Mouse (Mus musculus): ENCODE measurements around the gene Lgr5.

The Lgr5 gene

GRCm38 (mm10) chr10:115571734-115572440 is 15.7 kb downstream of the Lgr5 start:
- in situ Hi-C loops (cut with MboI, MseI), result no loop called here

- in situ Hi-C loops (cut with MboI, MseI), result no loop called here
These were observed 16.3 kb downstream of the Lgr5 start for GRCm38 (mm10) chr10:115571317-115571716.

DNA sequence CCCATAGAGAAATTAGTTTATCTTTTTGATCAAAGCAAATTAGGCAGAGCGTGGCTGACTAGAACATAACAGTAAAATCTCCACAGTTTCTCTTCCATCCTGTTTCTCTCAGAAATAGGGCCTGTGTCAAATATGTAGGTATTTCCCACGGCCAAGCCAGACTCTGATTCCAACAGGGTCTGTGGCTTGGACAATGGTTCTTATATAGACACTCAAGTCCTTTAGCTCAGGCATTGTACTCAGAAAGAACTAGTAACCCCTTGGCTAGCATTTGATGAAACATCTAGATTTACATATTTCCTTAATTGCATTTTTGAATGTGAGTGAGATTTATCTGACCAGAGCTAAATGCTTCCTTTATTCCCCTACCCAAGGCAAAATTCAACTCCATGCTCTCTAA is 17.0 kb downstream of the Lgr5 start:
- in situ Hi-C loops (cut with MboI, MseI), result no loop called here

- in situ Hi-C loops (cut with MboI, MseI), result no loop called here
These were observed 17.7 kb downstream of the Lgr5 start, which contains the start of gene A930009A15Rik for GRCm38 (mm10) chr10:115569712-115570491. Gene A930009A15Rik, plus strand, starts transcription at chr10:115569986.

GRCm38 (mm10) chr10:115563961-115564360 is 23.6 kb downstream of the Lgr5 start:
- in situ Hi-C loops (cut with MboI, MseI), result no loop called here

- in situ Hi-C loops (cut with MboI, MseI), result no loop called here
These were observed 24.5 kb downstream of the Lgr5 start for GRCm38 (mm10) chr10:115562911-115563686.

- in situ Hi-C loops (cut with MboI, MseI), result no loop called here
These were observed 26.3 kb downstream of the Lgr5 start for GRCm38 (mm10) chr10:115561136-115561880.

- in situ Hi-C loops (cut with MboI, MseI), result no loop called here
These were observed 30.8 kb downstream of the Lgr5 start for GRCm38 (mm10) chr10:115556738-115557242.

GRCm38 (mm10) chr10:115555191-115555765 is 32.3 kb downstream of the Lgr5 start:
- in situ Hi-C loops (cut with MboI, MseI), result no loop called here

DNA sequence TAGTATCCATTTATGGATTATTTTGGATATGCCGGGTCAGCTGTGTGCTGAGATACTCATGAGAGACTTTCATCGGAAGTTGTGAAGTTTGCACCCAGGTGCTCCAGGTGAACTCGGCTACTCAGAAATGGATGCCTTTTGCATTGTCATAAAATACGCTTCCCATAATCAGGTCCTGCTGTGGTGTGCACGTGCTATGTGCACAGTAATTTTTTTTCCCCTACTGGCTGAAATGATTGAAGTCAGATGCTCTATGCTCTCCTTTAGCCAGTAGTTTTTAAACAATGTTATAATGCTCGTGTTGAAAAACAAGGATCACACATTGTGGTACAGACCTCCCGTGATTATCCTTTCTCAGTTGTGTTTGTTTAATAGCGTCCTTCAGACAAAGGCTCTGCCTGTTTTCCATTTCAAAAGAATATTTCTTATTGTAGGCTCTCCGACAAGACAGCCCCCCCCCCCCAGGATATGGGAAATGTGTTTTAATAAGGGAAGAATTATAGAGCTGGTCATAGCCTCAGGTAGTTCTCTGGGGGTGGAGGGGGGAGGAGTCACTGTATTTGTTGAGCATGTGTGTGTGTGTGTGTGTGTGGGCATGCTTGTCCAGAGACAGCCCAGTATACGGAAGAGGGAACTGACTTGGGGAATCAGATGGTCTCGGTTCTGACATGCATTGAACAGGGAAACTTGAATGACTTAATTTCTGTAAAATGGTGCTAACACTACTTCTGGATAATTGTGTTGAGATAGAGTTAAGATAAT is 34.0 kb downstream of the Lgr5 start:
- in situ Hi-C loops (cut with MboI, MseI), result no loop called here

DNA sequence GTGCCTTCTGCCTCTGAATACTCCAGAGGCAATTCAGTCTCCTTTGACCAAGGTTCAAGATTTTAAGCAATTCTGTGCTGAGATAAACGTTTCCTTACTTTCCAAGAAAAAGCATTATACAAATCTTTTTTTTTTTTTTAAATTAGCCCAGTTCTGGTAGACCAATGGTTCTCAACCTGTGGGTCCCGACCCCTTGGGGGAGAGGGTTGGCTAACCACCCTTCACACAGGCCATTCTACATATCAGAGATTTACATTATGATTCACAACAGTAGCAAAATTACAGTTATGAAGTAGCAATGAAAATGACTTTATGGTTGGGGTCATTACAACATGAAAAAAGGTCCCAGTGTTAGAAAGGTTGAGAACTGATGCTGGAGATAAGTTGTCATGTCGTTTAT is 36.5 kb downstream of the Lgr5 start:
- in situ Hi-C loops (cut with MboI, MseI), result no loop called here

DNA sequence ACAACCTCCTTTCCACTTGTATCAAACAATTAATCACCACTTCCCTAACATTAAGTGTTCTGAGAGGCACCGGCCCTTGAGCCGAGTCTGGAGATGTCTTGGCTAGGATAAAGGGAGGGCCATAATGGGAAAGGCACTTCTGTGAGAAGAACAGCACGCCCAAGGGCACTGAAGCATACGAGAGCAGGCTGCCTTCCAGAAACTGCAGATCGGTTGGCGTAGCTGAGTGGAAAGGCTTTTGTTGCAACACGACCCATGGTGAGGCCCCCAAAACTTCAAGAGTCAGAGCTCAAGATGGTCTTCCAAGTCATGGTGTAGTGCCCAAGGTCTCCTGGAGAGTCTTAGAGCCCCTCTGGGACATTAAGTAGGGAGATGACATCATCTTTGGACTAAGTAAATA is 37.3 kb downstream of the Lgr5 start:
- in situ Hi-C loops (cut with MboI, MseI), result no loop called here

DNA sequence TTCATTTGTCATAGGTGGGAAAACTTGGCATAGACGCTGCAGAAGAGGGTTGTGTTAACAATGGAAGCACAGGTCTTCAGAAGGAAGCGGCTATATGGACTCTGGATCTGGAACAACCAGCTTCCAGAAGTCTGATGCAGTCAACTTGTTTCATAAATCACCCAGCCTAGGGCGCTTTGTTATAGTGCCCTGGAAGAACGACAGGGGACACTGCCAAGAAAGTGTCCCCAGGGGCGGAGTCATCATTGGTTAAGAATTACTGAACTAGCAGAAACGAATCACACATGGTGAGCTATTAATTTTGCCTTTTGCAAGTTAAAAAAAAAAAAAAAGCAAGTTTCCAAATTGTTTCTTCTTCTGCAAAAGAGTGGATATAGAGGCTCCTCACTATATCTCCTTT is 44.7 kb downstream of the Lgr5 start:
- in situ Hi-C loops (cut with MboI, MseI), result no loop called here

DNA sequence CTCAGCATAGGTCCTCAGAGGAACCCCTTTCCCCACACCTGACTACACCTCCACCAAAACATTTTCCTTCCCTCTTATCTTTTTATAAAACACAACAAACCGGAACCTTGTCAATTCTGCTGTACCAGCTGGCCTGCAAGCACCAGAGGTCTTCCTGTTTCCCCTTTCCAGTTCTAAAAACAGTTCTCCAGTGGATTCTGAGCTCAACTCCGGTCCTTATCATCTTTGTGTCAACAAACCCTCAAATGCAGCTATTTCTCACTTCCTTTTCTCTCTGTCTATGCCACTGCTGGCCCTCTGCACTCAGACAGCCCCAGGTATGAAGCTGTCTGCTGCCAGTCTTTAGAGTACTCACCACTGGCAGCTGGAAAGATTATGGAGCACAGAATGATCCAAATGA is 56.8 kb downstream of the Lgr5 start:
- in situ Hi-C loops (cut with MboI, MseI), result no loop called here

DNA sequence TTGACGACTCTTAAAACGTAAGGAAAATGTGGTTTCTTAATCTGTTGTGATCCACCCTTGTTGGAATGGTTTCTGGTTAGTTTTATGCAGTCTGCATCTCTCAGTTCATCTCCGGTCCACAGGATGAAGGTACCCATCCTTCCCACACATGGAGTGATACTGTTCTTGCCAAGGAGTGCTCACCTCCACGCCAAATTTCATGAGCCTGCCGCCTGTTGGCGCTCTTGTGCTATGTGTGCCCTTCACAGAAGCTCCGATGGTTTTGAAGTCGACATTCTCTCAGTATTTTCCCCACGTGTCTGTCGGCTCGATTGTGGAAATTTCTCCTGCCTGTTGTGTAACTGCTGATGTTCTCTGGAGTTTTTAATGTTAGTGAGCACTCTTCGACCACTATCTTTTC is 57.8 kb downstream of the Lgr5 start:
- in situ Hi-C loops (cut with MboI, MseI), result no loop called here

- in situ Hi-C loops (cut with MboI, MseI), result no loop called here
These were observed 58.7 kb downstream of the Lgr5 start for GRCm38 (mm10) chr10:115528892-115529291.

GRCm38 (mm10) chr10:115521081-115521451 is 66.5 kb downstream of the Lgr5 start:
- in situ Hi-C loops (cut with MboI, MseI), result no loop called here

DNA sequence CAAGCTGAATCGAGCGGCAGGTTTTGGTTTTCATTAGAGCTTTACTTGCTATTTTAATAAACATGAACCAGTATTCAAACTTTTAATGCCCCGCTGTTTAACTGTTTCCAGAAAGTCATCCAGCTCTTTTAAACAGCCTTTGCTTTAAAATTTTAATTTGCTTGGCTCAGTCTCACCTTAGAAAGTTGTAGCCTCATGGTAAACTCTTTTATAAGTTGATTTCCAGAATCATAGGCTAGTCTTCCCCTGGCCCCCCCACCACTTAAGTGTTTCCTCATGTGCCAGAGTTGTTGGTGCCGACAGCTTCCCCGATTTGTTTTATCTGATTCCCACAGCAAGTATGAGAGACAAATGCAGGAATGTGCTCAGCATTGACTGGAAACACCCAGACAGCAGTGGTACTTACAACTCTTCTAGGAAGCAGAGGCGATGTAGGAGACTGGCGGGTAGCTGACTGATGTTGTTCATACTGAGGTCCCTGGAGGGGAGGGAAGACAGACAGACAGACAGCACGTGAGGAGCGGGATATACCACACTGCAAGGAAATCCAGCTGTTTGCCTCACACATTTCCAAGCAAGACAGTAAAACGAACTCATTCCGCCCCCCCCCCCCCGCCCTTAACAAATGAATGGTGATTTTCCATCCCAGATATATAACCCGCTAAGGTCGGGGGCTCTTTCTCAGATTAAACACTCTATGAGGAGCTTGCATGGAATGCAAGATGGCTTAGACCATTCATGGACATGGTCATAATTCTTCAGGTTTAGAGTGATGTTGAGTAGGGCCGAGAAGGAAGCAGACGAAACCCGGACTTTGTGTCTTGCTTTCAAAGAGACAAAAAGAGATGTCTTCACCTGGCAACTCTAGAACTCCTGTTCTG is 67.1 kb downstream of the Lgr5 start:
- in situ Hi-C loops (cut with MboI, MseI), result no loop called here

- in situ Hi-C loops (cut with MboI, MseI), result no loop called here
These were observed 68.7 kb downstream of the Lgr5 start for GRCm38 (mm10) chr10:115518845-115519244.
